Mouse (Mus musculus): ENCODE data around the gene Ccdc77.
"Not testable (repeated sequence)": the region's sequence is repeated elsewhere in the genome, so short reads cannot be mapped to it uniquely, and the experiment has no call there.

The Ccdc77 gene

GRCm38 (mm10) chr6:120309338-120309737, 54.8 kb downstream of the Ccdc77 start:
- peak; percentile 90 for DNase-seq

GRCm38 (mm10) chr6:120306859-120307594, 57.1 kb downstream of the Ccdc77 start:
- peak; percentile 88 for DNase-seq

GRCm38 (mm10) chr6:120302755-120303316, 61.3 kb downstream of the Ccdc77 start:
- peak; percentile 86 for DNase-seq

GRCm38 (mm10) chr6:120301137-120301536, 63.0 kb downstream of the Ccdc77 start:
- no peak for DNase-seq

- not testable (repeated sequence) for DNase-seq
These were observed 67.6 kb downstream of the Ccdc77 start for GRCm38 (mm10) chr6:120296589-120296988.

GRCm38 (mm10) chr6:120294785-120295133, 69.4 kb downstream of the Ccdc77 start:
- DNase-seq: peak; percentile 90

- no peak for DNase-seq
These were observed 70.0 kb downstream of the Ccdc77 start, which contains the start of the genes D330020A13Rik and B4galnt3 for GRCm38 (mm10) chr6:120294056-120294784. Gene D330020A13Rik, plus strand, starts transcription at chr6:120294364. Gene B4galnt3, minus strand, starts transcription at chr6:120294559.

GRCm38 (mm10) chr6:120291396-120292009, 72.7 kb downstream of the Ccdc77 start:
- no peak for DNase-seq

- no peak for DNase-seq
These were observed 74.7 kb downstream of the Ccdc77 start for GRCm38 (mm10) chr6:120289430-120289829.

GRCm38 (mm10) chr6:120288541-120288940, 75.6 kb downstream of the Ccdc77 start:
- no peak for DNase-seq

GRCm38 (mm10) chr6:120287279-120287678, 76.9 kb downstream of the Ccdc77 start:
- DNase-seq: no peak

- DNase-seq: no peak
These were observed 87.2 kb downstream of the Ccdc77 start for GRCm38 (mm10) chr6:120276874-120277449.

- peak; percentile 88 for DNase-seq
These were observed 88.9 kb downstream of the Ccdc77 start for GRCm38 (mm10) chr6:120275301-120275700.

GRCm38 (mm10) chr6:120274887-120275286, 89.3 kb downstream of the Ccdc77 start:
- peak; percentile 97 for DNase-seq

Data from heart, adult 11 months (tissue).